ENCODE assay signal across 7 mouse cellular contexts in genomic region chr13:44729424-44729971, GRCm38 (mm10). TPM values are rescaled to one million over a fixed set of nuclear protein-coding genes. Genes with fewer than 3 reads are reported as not detected.
DNase-seq lines count a peak whose midpoint lies in the region; ATAC-seq and TF ChIP-seq lines count a peak whose summit lies in the region.

Gene Jarid2 (plus strand): TSS chr13:44729474.

- no peak for ATAC-seq in hindbrain, embryonic 14.5 days (ENCODE audit: low FRiP score)
- no peak for ATAC-seq in megakaryocyte, adult 5-6 weeks (ENCODE audit: poor library complexity, severe bottlenecking)

- peak within 1 kb of the TSS; percentile 100 for H3K27ac ChIP-seq in gastrocnemius, adult 2 months
- peak within 1 kb of the TSS; percentile 99 for H3K27ac ChIP-seq in hindbrain, embryonic 14.5 days
- peak within 1 kb of the TSS; percentile 72 for H3K27ac ChIP-seq in left cerebral cortex, adult 2 months

- peak within 1 kb of the TSS; percentile 96 for H3K4me2 ChIP-seq in hindbrain, embryonic 14.5 days (replicated peaks)

- H3K4me1 ChIP-seq in hindbrain, embryonic 14.5 days (replicated peaks; ENCODE audit: control insufficient read depth, insufficient read depth, low read length) = peaks cover 12% of the 10 kb centered on the region

- H3K27me3 ChIP-seq in hindbrain, embryonic 14.5 days (ENCODE audit: control insufficient read depth, insufficient read depth, low read length) = no peaks in the 10 kb centered on the region

- WGBS in hindbrain, embryonic 14.5 days = 2% methylated on average over 31 of the region's 31 CpGs

- TF ChIP-seq CTCF in gastrocnemius, adult 2 months (IDR thresholded peaks at IDR 0.05) = no peak
- no peak for TF ChIP-seq CTCF in left cerebral cortex, adult 2 months (IDR thresholded peaks at IDR 0.05)

- DNase-seq in T-cell, adult 2 months (ENCODE audit: low spot score) = peak; percentile 29
- peak; percentile 71 for DNase-seq in cerebellum, adult 9-10 months
- DNase-seq in gastrocnemius, adult 2 months = peak; percentile 55
- no peak for DNase-seq in hindbrain, embryonic 14.5 days (ENCODE audit: low spot score)
- DNase-seq in left cerebral cortex, adult 2 months (ENCODE audit: extremely low spot score in 1 of 2, low spot score in 2 of 2) = peak in 1 of 2 experiments; percentile 45
- peak; percentile 37 for DNase-seq in right cerebral cortex, postnatal 25 days

- peak within 1 kb of the TSS; percentile 88 for H3K9ac ChIP-seq in hindbrain, embryonic 14.5 days

- no peaks in the 10 kb centered on the region for H3K36me3 ChIP-seq in hindbrain, embryonic 14.5 days (replicated peaks; ENCODE audit: control insufficient read depth, insufficient read depth)

- intact Hi-C loops in gastrocnemius, adult 2 months (cut with DNase I) = loop anchor here (10.0 kb wide), 1 partner anchor 185 kb away; no protein-coding TSS in a partner anchor
- intact Hi-C loops in left cerebral cortex, adult 2 months (cut with DNase I) = no loop called here

- peak within 1 kb of the TSS; percentile 93 for H3K4me3 ChIP-seq in gastrocnemius, adult 2 months
- peak within 1 kb of the TSS; percentile 66 for H3K4me3 ChIP-seq in hindbrain, embryonic 14.5 days (replicated peaks; ENCODE audit: low read length)
- H3K4me3 ChIP-seq in left cerebral cortex, adult 2 months = peak within 1 kb of the TSS; percentile 87

- no peaks in the 10 kb centered on the region for H3K9me3 ChIP-seq in hindbrain, embryonic 14.5 days (ENCODE audit: control insufficient read depth, low read length)

RNA-seq across cellular contexts. Expression of gene Jarid2, which starts in this region (rescaled TPM):
- 10 to 100 TPM; 26.0 to 29.0 TPM for total RNA-seq in gastrocnemius, adult 2 months (2021)
- polyA plus RNA-seq in hindbrain, embryonic 14.5 days (2014; fragmentation: Nextera tagmentation; extraction: Ambion mirVana) = 24.4 and 27.2 TPM in 2 replicates
- 10 to 100 TPM; 34.8 to 34.9 TPM for total RNA-seq in left cerebral cortex, adult 2 months (2021)
- 49.1 and 49.2 TPM in 2 replicates for total RNA-seq in megakaryocyte, adult 5-6 weeks (2015)
- 59.8 and 74.4 TPM in 2 replicates for total RNA-seq in megakaryocyte, adult 5-6 weeks (2017)
